ENCODE assay signal across 22 mouse cellular contexts in genomic region chr13:44346636-44347035, GRCm38 (mm10).
DNase-seq lines count a peak whose midpoint lies in the region; ATAC-seq and TF ChIP-seq lines count a peak whose summit lies in the region.
"Had no signal": no experiment of that assay in that cellular context is flagged by ENCODE, and none has a peak within 500 bp of the region (broad histone marks: within the 10 kb centered on the region; RNA-seq: fewer than 3 reads in every experiment).

No protein-coding gene starts in this region.

- H3K9ac ChIP-seq in kidney, embryonic 15.5 days: no peak overlapping the region
- no peak overlapping the region for H3K9ac ChIP-seq in lung, postnatal 0 days (replicated peaks; ENCODE audit: low read depth)
- H3K9ac ChIP-seq: embryonic facial prominence, embryonic 12.5 days; forebrain, embryonic 13.5 days; forebrain, embryonic 15.5 days; forebrain, postnatal 0 days had no signal

- H3K36me3 ChIP-seq in kidney, embryonic 15.5 days: no peaks in the 10 kb centered on the region
- H3K36me3 ChIP-seq in lung, postnatal 0 days (ENCODE audit: insufficient read depth, low read length): no peaks in the 10 kb centered on the region
- H3K36me3 ChIP-seq: embryonic facial prominence, embryonic 10.5 days; embryonic facial prominence, embryonic 12.5 days; forebrain, embryonic 15.5 days had no signal

- 73% methylated on average over 4 of the region's 4 CpGs for WGBS in kidney, embryonic 15.5 days
- WGBS in lung, postnatal 0 days: 70% methylated on average over 4 of the region's 4 CpGs

- DNase-seq in kidney, adult 18-20 months: no peak
- DNase-seq in lung, postnatal 0 days (ENCODE audit: low spot score): peak; percentile 11
- DNase-seq in lung, postnatal 36 days: no peak
- peak; percentile 59 for DNase-seq in ZHBTc4 (ENCODE audit: low read depth, low spot score)
- DNase-seq in neural tube, embryonic 10.5 days (ENCODE audit: extremely low spot score, low spot score): no peak
- DNase-seq: adrenal gland, adult 2 months; adrenal gland, postnatal 10 days; adrenal gland, postnatal 25 days; B cell, adult 2 months; cerebellum, adult 11-12 months; cerebellum, adult 2 months; cerebellum, adult 9-10 months; cerebellum, postnatal 10 days; cerebellum, postnatal 25 days; forebrain, postnatal 0 days had no signal

- TF ChIP-seq EP300 in lung, postnatal 0 days (IDR thresholded peaks at IDR 0.05): no peak

- no peaks in the 10 kb centered on the region for H3K27me3 ChIP-seq in kidney, embryonic 15.5 days
- no peaks in the 10 kb centered on the region for H3K27me3 ChIP-seq in lung, postnatal 0 days (replicated peaks; ENCODE audit: insufficient read depth, low read length)
- H3K27me3 ChIP-seq: CH12.LX; embryonic facial prominence, embryonic 12.5 days; forebrain, embryonic 13.5 days; forebrain, embryonic 15.5 days had no signal

- 0 out of 2 replicates have a peak overlapping the region, but pooled peaks have one; percentile 27 for H3K27ac ChIP-seq in kidney, embryonic 15.5 days
- no peak overlapping the region for H3K27ac ChIP-seq in lung, postnatal 0 days (ENCODE audit: low read length)
- H3K27ac ChIP-seq: embryonic facial prominence, embryonic 12.5 days; forebrain, embryonic 13.5 days; forebrain, embryonic 15.5 days had no signal

- H3K4me2 ChIP-seq in kidney, embryonic 15.5 days: no peak overlapping the region
- no peak overlapping the region for H3K4me2 ChIP-seq in lung, postnatal 0 days (replicated peaks; ENCODE audit: low read depth, low read length)
- H3K4me2 ChIP-seq: embryonic facial prominence, embryonic 12.5 days; forebrain, embryonic 13.5 days; forebrain, embryonic 15.5 days had no signal

- H3K4me3 ChIP-seq in kidney, embryonic 15.5 days (replicated peaks): no peak overlapping the region
- no peak overlapping the region for H3K4me3 ChIP-seq in lung, postnatal 0 days (ENCODE audit: low read depth, low read length)
- H3K4me3 ChIP-seq: embryonic facial prominence, embryonic 10.5 days; embryonic facial prominence, embryonic 12.5 days; forebrain, embryonic 13.5 days; forebrain, embryonic 15.5 days had no signal

- no peak for ATAC-seq in kidney, embryonic 15.5 days (replicated peaks; ENCODE audit: low FRiP score)
- ATAC-seq in lung, postnatal 0 days: no peak
- ATAC-seq: CD4-positive, CD25-positive, alpha-beta regulatory T cell, adult 4 months; forebrain, embryonic 13.5 days; forebrain, embryonic 15.5 days; forebrain, postnatal 0 days had no signal

- H3K9me3 ChIP-seq in kidney, embryonic 15.5 days (replicated peaks): no peaks in the 10 kb centered on the region
- no peaks in the 10 kb centered on the region for H3K9me3 ChIP-seq in lung, postnatal 0 days (ENCODE audit: low read length)
- H3K9me3 ChIP-seq: embryonic facial prominence, embryonic 12.5 days; forebrain, embryonic 15.5 days had no signal

- H3K4me1 ChIP-seq in kidney, embryonic 15.5 days: peaks cover 21% of the 10 kb centered on the region
- no peaks in the 10 kb centered on the region for H3K4me1 ChIP-seq in lung, postnatal 0 days (ENCODE audit: insufficient read depth, low read depth, low read length)
- H3K4me1 ChIP-seq: forebrain, embryonic 15.5 days had no signal

- TF ChIP-seq CTCF in lung, postnatal 0 days (IDR thresholded peaks at IDR 0.05): no peak

Comparison
In these comparisons a context has a peak if more than half of its experiments do, and no peak if none do; other contexts are left out.
1. DNase-seq: peak in lung, postnatal 0 days (single experiment) and ZHBTc4 (single experiment); none in kidney, adult 18-20 months (single experiment), lung, postnatal 36 days (single experiment) and neural tube, embryonic 10.5 days (single experiment).